Mouse (Mus musculus) erythroblast, embryonic 14.5 days (primary cell): ENCODE data around the gene Vav1.

ENCODE experiments used
- GATA1 ChIP-seq: IDR thresholded peaks from 2 replicates; pipeline ENCODE4 v1.6.1; 2012; ENCODE audit warnings: low read length, inconsistent platforms, mixed read lengths
- TAL1 ChIP-seq: IDR thresholded peaks from 3 replicates; pipeline ENCODE4 v1.6.1; 2012; ENCODE audit warnings: low read length, inconsistent platforms, mixed read lengths

DNA sequence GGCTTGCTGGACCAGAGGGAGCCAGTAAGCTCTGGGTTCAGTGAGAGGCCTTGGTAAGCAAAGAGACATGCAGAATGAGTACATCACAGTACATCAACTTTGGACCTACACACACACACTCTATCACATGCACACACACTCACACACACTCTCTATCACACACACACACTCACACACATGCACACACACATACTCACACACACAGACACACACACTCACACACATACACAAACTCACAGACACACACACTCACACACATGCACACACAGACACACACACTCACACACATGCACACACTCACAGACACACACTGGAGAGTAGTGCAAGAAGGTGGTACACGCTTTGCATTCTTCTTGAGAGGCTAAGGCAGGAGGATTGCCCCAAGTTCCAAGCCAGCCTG lies 46.7 kb upstream of the Vav1 start:
- TF ChIP-seq GATA1 (no peak), TAL1 (no peak)
